Mouse (Mus musculus): ENCODE measurements around the gene 4931414P19Rik. TPM values are rescaled to one million over a fixed set of nuclear protein-coding genes. Genes with fewer than 3 reads are reported as not detected.

Gene 4931414P19Rik
- polyA plus RNA-seq, 1 experiment from 2014 or later = 8.3 TPM

GRCm38 (mm10) chr14:54640946-54641304 is 35.1 kb upstream of the 4931414P19Rik start, which contains the start of gene Gm17606:
Gm17606 (plus strand) TSS chr14:54640952.
- DNase-seq (ENCODE audit: low spot score) = no peak
- peaks cover 78% of the 10 kb centered on the region for H3K36me3 ChIP-seq
- H3K4me1 ChIP-seq (replicated peaks) = peaks cover 31% of the 10 kb centered on the region
- no peaks in the 10 kb centered on the region for H3K9me3 ChIP-seq
- WGBS = under 1% methylated on average over 28 of the region's 28 CpGs
- no peaks in the 10 kb centered on the region for H3K27me3 ChIP-seq (ENCODE audit: insufficient read depth, poor library complexity, severe bottlenecking)
- peak within 1 kb of the TSS; percentile 87 for H3K4me3 ChIP-seq
- peak within 1 kb of the TSS; percentile 96 for H3K27ac ChIP-seq

- H3K36me3 ChIP-seq = peaks cover 78% of the 10 kb centered on the region
- no peak for DNase-seq (ENCODE audit: low spot score)
- H3K27ac ChIP-seq = peak overlapping the region; percentile 96
- H3K9me3 ChIP-seq = no peaks in the 10 kb centered on the region
- peak overlapping the region; percentile 87 for H3K4me3 ChIP-seq
- WGBS = 19% methylated on average over 4 of the region's 4 CpGs
- H3K4me1 ChIP-seq (replicated peaks) = peaks cover 31% of the 10 kb centered on the region
- H3K27me3 ChIP-seq (ENCODE audit: insufficient read depth, poor library complexity, severe bottlenecking) = no peaks in the 10 kb centered on the region
Measured at GRCm38 (mm10) chr14:54640121-54640520, 34.3 kb upstream of the 4931414P19Rik start.

GRCm38 (mm10) chr14:54638210-54638609 is 32.4 kb upstream of the 4931414P19Rik start:
- Histone ChIP-seq H3K4me3 (no peak overlapping the region), H3K27ac (no peak overlapping the region), H3K4me1 (replicated peaks) (peaks cover 31% of the 10 kb centered on the region), H3K36me3 (peaks cover 78% of the 10 kb centered on the region), H3K27me3 (ENCODE audit: insufficient read depth, poor library complexity, severe bottlenecking) (no peaks in the 10 kb centered on the region), H3K9me3 (no peaks in the 10 kb centered on the region)
- WGBS = 87% methylated on average over 5 of the region's 5 CpGs
- no peak for DNase-seq (ENCODE audit: low spot score)

GRCm38 (mm10) chr14:54636954-54637353 is 31.2 kb upstream of the 4931414P19Rik start:
- H3K9me3 ChIP-seq = no peaks in the 10 kb centered on the region
- no peak overlapping the region for H3K27ac ChIP-seq
- peaks cover 28% of the 10 kb centered on the region for H3K4me1 ChIP-seq (replicated peaks)
- 55% methylated on average over 8 of the region's 8 CpGs for WGBS
- H3K27me3 ChIP-seq (ENCODE audit: insufficient read depth, poor library complexity, severe bottlenecking) = no peaks in the 10 kb centered on the region
- no peak overlapping the region for H3K4me3 ChIP-seq
- peaks cover 78% of the 10 kb centered on the region for H3K36me3 ChIP-seq
- DNase-seq (ENCODE audit: low spot score) = peak; percentile 69

DNA sequence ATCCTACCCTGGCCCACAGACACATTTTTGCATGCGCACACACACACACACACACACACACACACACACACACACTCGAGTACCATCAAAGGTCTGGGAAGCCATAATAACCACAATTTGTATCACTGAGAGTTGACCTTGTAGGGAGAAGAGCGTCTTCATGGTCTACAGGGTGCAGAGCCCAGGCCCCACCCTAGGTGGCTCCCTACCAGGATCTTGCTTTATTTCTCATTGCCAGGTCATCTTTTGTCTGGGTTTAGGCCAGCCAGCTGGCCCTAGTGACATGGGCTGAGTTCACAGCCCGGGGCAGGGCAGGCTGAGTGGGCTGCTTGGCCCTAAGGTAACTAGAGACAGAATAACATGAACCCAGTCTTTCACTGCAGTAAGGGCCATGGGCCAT is 28.4 kb upstream of the 4931414P19Rik start:
- peaks cover 96% of the 10 kb centered on the region for H3K36me3 ChIP-seq

DNA sequence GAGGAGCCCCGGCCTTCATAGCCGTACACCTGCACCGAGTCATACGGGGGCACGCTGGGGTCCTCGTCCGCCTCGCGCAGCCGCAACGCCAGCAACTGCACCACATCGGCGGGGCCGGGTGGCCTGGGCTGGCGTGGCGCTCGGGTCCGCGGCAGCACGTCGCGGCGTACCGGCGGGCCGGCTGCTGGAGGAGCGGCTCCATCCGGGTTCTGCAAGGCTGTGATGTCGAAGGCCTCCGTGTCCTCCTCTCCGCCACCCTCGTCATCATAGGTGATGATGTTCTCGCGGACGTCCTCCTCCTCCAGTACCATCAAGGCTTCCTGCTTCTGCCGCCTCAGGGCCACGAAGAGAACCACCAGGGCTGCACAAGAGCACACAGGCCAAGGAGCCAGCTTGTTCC is 26.5 kb upstream of the 4931414P19Rik start:
- Histone ChIP-seq H3K27me3 (ENCODE audit: insufficient read depth, poor library complexity, severe bottlenecking) (no peaks in the 10 kb centered on the region), H3K9me3 (no peaks in the 10 kb centered on the region), H3K4me1 (replicated peaks) (no peaks in the 10 kb centered on the region), H3K27ac (0 out of 2 replicates have a peak overlapping the region, but pooled peaks have one; percentile 35), H3K4me3 (no peak overlapping the region), H3K36me3 (peaks cover 81% of the 10 kb centered on the region)
- DNase-seq (ENCODE audit: low spot score) = no peak
- WGBS = 91% methylated on average over 37 of the region's 37 CpGs

More for the DNA sequence above, 28.4 kb upstream of the 4931414P19Rik start:
- Histone ChIP-seq H3K27me3 (ENCODE audit: insufficient read depth, poor library complexity, severe bottlenecking) (no peaks in the 10 kb centered on the region), H3K27ac (no peak overlapping the region), H3K4me3 (no peak overlapping the region), H3K4me1 (replicated peaks) (peaks cover 1% of the 10 kb centered on the region), H3K9me3 (no peaks in the 10 kb centered on the region)
- no peak for DNase-seq (ENCODE audit: low spot score)
- WGBS = 80% methylated on average over 4 of the region's 4 CpGs

- Histone ChIP-seq H3K4me3 (no peak overlapping the region), H3K27me3 (ENCODE audit: insufficient read depth, poor library complexity, severe bottlenecking) (no peaks in the 10 kb centered on the region), H3K36me3 (peaks cover 71% of the 10 kb centered on the region), H3K9me3 (no peaks in the 10 kb centered on the region), H3K4me1 (replicated peaks) (no peaks in the 10 kb centered on the region), H3K27ac (no peak overlapping the region)
- 73% methylated on average over 4 of the region's 4 CpGs for WGBS
- no peak for DNase-seq (ENCODE audit: low spot score)
Measured at GRCm38 (mm10) chr14:54631240-54631599, 25.4 kb upstream of the 4931414P19Rik start.

DNA sequence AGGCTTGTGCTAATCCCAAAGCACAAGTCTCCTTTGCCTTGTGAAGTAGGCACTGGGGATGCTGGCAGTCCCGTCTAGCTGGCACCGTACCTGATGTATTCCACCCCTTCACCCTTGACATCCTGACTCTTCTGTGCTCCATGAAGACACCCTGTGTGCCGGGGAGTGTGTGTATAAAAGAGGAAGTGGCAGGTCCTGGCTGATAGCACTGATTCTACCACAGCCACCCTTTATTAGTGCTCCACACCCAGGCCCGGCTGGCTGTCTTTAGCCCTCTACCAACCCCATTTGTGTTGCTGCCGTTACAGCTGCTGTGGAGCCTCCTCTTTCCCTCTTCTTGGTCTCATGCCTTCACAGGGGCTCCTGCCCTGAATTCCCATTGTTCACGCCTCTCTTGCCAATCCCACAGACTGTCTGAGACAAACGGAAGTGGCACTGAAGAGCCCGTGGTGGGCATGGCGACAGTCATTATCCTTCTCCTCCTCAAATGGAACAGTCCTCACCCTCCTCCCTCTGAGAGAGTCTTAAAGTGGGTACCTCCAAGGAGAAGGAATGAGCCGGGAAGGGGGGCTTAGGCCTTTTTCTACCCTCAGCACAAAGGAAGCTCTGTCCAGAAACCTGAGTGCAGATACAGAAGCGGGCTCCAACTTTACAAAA is 24.9 kb upstream of the 4931414P19Rik start:
- Histone ChIP-seq H3K9me3 (no peaks in the 10 kb centered on the region), H3K36me3 (peaks cover 66% of the 10 kb centered on the region), H3K27me3 (ENCODE audit: insufficient read depth, poor library complexity, severe bottlenecking) (no peaks in the 10 kb centered on the region), H3K4me1 (replicated peaks) (peaks cover 1% of the 10 kb centered on the region; the same call in 1 of the 2 replicates), H3K27ac (no peak overlapping the region), H3K4me3 (no peak overlapping the region)
- no peak for DNase-seq (ENCODE audit: low spot score)
- WGBS = 79% methylated on average over 11 of the region's 11 CpGs

- Histone ChIP-seq H3K9me3 (no peaks in the 10 kb centered on the region), H3K36me3 (peaks cover 57% of the 10 kb centered on the region), H3K27ac (no peak overlapping the region), H3K27me3 (ENCODE audit: insufficient read depth, poor library complexity, severe bottlenecking) (no peaks in the 10 kb centered on the region), H3K4me1 (replicated peaks) (peaks cover 10% of the 10 kb centered on the region), H3K4me3 (no peak overlapping the region)
- 88% methylated on average over 2 of the region's 2 CpGs for WGBS
- no peak for DNase-seq (ENCODE audit: low spot score)
Measured at GRCm38 (mm10) chr14:54629797-54630196, 24.0 kb upstream of the 4931414P19Rik start.

- no peak overlapping the region for H3K4me3 ChIP-seq
- WGBS = 73% methylated on average over 5 of the region's 5 CpGs
- no peak for DNase-seq (ENCODE audit: low spot score)
- peaks cover 40% of the 10 kb centered on the region for H3K36me3 ChIP-seq
- peaks cover 17% of the 10 kb centered on the region for H3K4me1 ChIP-seq (replicated peaks)
- no peaks in the 10 kb centered on the region for H3K27me3 ChIP-seq (ENCODE audit: insufficient read depth, poor library complexity, severe bottlenecking)
- no peaks in the 10 kb centered on the region for H3K9me3 ChIP-seq
- H3K27ac ChIP-seq = no peak overlapping the region
Measured at GRCm38 (mm10) chr14:54628103-54628502, 22.3 kb upstream of the 4931414P19Rik start.

DNA sequence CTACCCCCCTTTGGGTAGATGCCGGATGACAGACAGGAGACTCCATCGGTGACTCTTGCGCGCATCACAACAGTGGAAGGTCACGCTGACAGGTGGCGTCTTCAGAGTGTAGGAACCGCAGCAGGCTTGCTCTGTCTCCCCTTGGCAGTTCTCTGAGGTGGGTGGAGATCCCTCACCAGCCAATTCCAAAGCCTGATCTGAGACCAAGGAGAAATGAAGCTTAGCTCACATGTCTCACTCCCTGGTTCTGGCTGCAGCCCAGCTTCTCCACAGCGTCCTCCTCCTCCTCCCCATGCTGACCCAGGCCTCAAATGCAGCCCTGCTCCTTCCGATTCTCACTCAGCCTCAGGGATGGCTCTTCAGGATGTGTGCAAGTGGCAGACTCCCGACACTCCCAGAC is 19.2 kb upstream of the 4931414P19Rik start:
- DNase-seq (ENCODE audit: low spot score) = no peak
- H3K4me1 ChIP-seq (replicated peaks) = peaks cover 17% of the 10 kb centered on the region
- peaks cover 8% of the 10 kb centered on the region; the same call in 1 of the 2 replicates for H3K36me3 ChIP-seq
- H3K27ac ChIP-seq = peak overlapping the region; percentile 62
- H3K27me3 ChIP-seq (ENCODE audit: insufficient read depth, poor library complexity, severe bottlenecking) = no peaks in the 10 kb centered on the region
- H3K4me3 ChIP-seq = no peak overlapping the region
- H3K9me3 ChIP-seq = no peaks in the 10 kb centered on the region
- 66% methylated on average over 10 of the region's 10 CpGs for WGBS

DNA sequence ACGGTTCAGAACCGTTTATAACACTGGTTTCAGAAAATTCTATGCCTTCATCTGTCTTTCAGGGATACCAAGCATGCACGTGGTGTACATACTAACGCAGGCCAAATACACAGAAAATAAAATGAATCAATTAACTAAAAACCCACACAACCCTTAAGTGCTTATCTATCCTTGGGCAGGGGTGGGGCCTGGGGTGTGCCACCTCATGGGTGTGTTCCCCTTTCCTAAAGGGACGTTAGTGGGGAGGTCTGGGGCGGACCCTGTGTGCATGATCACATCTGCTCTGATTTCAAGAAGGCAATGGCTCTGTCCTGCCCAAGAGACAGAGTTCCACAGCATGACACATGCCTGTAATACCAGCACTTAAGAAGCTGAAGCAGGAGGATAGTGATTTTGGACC is 17.5 kb upstream of the 4931414P19Rik start:
- Histone ChIP-seq H3K9me3 (no peaks in the 10 kb centered on the region), H3K27me3 (ENCODE audit: insufficient read depth, poor library complexity, severe bottlenecking) (no peaks in the 10 kb centered on the region), H3K4me1 (replicated peaks) (peaks cover 17% of the 10 kb centered on the region), H3K27ac (no peak overlapping the region), H3K36me3 (no peaks in the 10 kb centered on the region), H3K4me3 (no peak overlapping the region)
- 86% methylated on average over 6 of the region's 6 CpGs for WGBS
- no peak for DNase-seq (ENCODE audit: low spot score)

DNA sequence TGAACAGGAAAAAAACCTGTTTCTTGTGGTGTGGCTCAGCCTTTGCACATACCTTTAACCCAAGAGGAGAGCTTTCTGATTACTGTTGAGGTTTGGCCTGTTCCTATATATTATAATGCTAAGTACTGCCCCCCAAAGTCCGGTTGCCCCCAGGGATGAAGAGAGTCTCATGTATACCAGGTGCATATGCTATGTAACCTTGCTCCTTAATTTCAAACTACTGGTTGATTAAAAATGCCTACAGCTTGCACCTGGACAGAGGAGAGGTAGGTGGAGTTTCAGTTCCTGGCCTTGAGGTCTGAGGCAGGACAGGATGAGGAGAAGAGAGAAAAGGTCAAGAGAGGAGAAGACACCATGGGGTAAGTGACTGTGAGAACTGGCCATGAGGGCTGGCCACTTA is 15.3 kb upstream of the 4931414P19Rik start, which contains the start of gene Psmb11:
TSS of gene Psmb11 (plus strand) at position 301 of the 400 bp plus-strand sequence.
- no peak for DNase-seq (ENCODE audit: low spot score)
- H3K27me3 ChIP-seq (ENCODE audit: insufficient read depth, poor library complexity, severe bottlenecking) = no peaks in the 10 kb centered on the region
- H3K4me3 ChIP-seq = no peak within 1 kb of the TSS
- H3K9me3 ChIP-seq = no peaks in the 10 kb centered on the region
- H3K36me3 ChIP-seq = peaks cover 5% of the 10 kb centered on the region
- peaks cover 31% of the 10 kb centered on the region for H3K4me1 ChIP-seq (replicated peaks)
- no peak within 1 kb of the TSS for H3K27ac ChIP-seq
- 88% methylated on average over 1 of the region's 1 CpGs for WGBS

Measured in hindbrain, embryonic 10.5 days (tissue).